Mouse (Mus musculus) megakaryocyte, embryonic 14.5 days (primary cell): ENCODE measurements around the gene Dnah6.

ENCODE experiments used
- FLI1 ChIP-seq: IDR thresholded peaks from 2 replicates; pipeline ENCODE4 v1.6.1; 2012; ENCODE audit warnings: low read length, inconsistent platforms, mixed read lengths
- GATA1 ChIP-seq: IDR thresholded peaks from 3 replicates; pipeline ENCODE4 v1.6.1; 2012; ENCODE audit warnings: mixed read lengths, low read length, inconsistent platforms, borderline replicate concordance

DNA sequence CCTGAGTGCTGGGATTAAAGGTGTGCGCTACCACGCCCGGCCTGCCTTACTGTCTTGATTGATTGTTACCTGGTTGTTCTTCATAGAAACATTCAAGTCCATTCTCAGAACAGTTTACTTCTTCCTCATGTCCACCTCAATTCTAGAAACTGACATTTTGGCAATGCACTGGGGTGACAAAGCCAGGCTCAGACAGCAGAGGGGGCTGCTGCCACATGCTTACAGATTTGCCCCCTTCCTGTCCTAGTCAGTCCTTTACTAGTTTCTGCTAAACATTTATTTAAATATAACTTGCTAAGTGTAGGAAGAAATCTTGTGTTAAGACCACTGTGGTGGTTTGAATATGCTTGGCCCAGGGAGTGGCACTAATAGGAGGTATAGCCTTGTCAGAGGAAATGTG, 192.6 kb downstream of the Dnah6 start:
- TF ChIP-seq GATA1: no peak
- no peak for TF ChIP-seq FLI1
